Mouse (Mus musculus) liver, embryonic 14 days (tissue): ENCODE data around the gene Gm21103. TPM values are rescaled to one million over a fixed set of nuclear protein-coding genes. Genes with fewer than 3 reads are reported as not detected.

ENCODE experiments used
- polyA plus RNA-seq: library from polyadenylated mRNA; depleted of rRNA; stranded (reverse); fragments of >200 nt; gene quantifications from 2 replicates; pipeline ENCODE4 v1.2.3, GENCODE M21; 2012; rRNA removed

Gene Gm21103
- polyA plus RNA-seq, result not detected in 2 replicates

GRCm38 (mm10) chr14:6304743-6305142 is at the start of gene Gm21103:
Gene Gm21103 (minus strand): TSS chr14:6304843.

GRCm38 (mm10) chr14:6343578-6343977 is 38.9 kb upstream of the Gm21103 start, which contains the start of gene Gm3618:
Gene Gm3618 (minus strand): TSS chr14:6343678.

DNA sequence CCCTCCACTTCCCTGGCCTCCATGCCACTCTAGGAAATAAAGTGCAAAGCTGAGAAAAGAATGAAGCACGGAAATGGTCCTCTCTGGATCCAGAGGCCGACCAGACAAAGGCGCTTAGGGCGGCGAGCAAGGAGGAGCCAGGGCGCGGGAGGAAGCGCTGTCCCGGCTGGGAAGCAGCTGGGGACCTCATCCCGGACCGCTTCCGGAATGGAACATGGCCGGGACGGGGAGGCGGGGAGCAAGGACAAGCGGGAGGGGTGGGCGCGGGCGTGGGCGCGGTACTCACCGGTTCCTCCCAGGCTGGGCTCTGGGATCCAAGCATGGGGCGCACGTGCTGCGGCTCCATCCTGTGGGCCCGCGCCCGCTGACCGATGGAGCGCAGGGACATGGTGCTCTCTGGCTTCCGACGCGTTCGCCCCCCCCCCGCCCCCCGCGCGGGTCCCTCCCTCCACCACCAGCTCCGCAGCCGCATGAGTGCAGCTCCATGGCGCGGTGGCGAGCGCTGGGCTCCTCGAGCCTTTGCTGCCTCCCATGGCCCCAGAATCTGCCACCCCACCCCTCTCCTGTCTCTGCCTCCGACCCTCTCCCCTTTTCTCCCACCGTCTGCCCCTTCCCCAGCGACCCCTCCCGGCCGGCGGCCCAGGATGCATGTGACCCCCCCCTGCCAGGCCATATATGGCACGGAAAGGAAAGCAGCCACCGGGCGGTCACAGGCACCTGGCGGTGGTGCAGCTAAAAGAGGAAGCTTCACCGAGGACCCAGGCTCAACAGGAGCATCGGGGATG is 17.5 kb downstream of the Gm21103 start, which contains the start of gene Gm3411:
Gene Gm3411, minus strand, starts transcription at position 320 of the 785 bp plus-strand sequence.

Other genes starting within 250 kb of the Gm21103 start
- gene Gm6337, start 246.6 kb downstream of the Gm21103 start, polyA plus RNA-seq, result not detected in 2 replicates
- gene Gm8206, start 210.9 kb downstream of the Gm21103 start, polyA plus RNA-seq, result 0.01 and 0.05 TPM in 2 replicates
- 0.11 and 0.13 TPM in 2 replicates for gene Gm3468, start 196.2 kb downstream of the Gm21103 start, polyA plus RNA-seq
- gene Gm3476, start 179.0 kb downstream of the Gm21103 start, polyA plus RNA-seq, result not detected in 2 replicates
- gene Gm21560, start 85.6 kb downstream of the Gm21103 start, polyA plus RNA-seq, result not detected in 2 replicates
- 0.01 and 0.03 TPM in 2 replicates for gene Gm3411, start 17.6 kb downstream of the Gm21103 start, polyA plus RNA-seq
- gene Gm3618, start 38.8 kb upstream of the Gm21103 start, polyA plus RNA-seq, result not detected in 2 replicates
- gene Gm16440, start 85.5 kb upstream of the Gm21103 start, polyA plus RNA-seq, result not detected in 2 replicates
- gene Gm3591, start 107.6 kb upstream of the Gm21103 start, polyA plus RNA-seq, result 0.05 and 0.08 TPM in 2 replicates
- not detected in 2 replicates for gene Gm3594, start 139.8 kb upstream of the Gm21103 start, polyA plus RNA-seq
- not detected in 2 replicates for gene Gm8356, start 232.4 kb upstream of the Gm21103 start, polyA plus RNA-seq